Mouse (Mus musculus): Measurements from ENCODE around the gene F9.
"Not testable (repeated sequence)": the region's sequence is repeated elsewhere in the genome, so short reads cannot be mapped to it uniquely, and the experiment has no call there.

Gene F9

GRCm38 (mm10) chrX:59999221-60000083, at the start of gene F9:
TSS of gene F9 (plus strand) at chrX:59999464.
- DNase-seq (ENCODE audit: low spot score): no peak

GRCm38 (mm10) chrX:59969767-59970166, 29.5 kb upstream of the F9 start:
- DNase-seq (ENCODE audit: low spot score): not testable (repeated sequence)

GRCm38 (mm10) chrX:60000084-60000443, 800 bp downstream of the F9 start:
- no peak for DNase-seq (ENCODE audit: low spot score)

- DNase-seq (ENCODE audit: low spot score): no peak
These were observed 2.2 kb downstream of the F9 start for GRCm38 (mm10) chrX:60001461-60001860.

- DNase-seq (ENCODE audit: low spot score): peak; percentile 14
These were observed 13.9 kb downstream of the F9 start for GRCm38 (mm10) chrX:60013084-60013676.

- DNase-seq (ENCODE audit: low spot score): no peak
These were observed 15.3 kb downstream of the F9 start for GRCm38 (mm10) chrX:60014588-60014987.

- no peak for DNase-seq (ENCODE audit: low spot score)
These were observed 21.7 kb downstream of the F9 start for GRCm38 (mm10) chrX:60021007-60021406.

GRCm38 (mm10) chrX:60021595-60021994, 22.3 kb downstream of the F9 start:
- DNase-seq (ENCODE audit: low spot score): no peak

- DNase-seq (ENCODE audit: low spot score): peak; percentile 13
These were observed 27.4 kb downstream of the F9 start for GRCm38 (mm10) chrX:60026654-60027053.

- no peak for DNase-seq (ENCODE audit: low spot score)
These were observed 55.5 kb downstream of the F9 start for GRCm38 (mm10) chrX:60054745-60055144.

GRCm38 (mm10) chrX:60055185-60055584, 55.9 kb downstream of the F9 start:
- no peak for DNase-seq (ENCODE audit: low spot score)

GRCm38 (mm10) chrX:60075359-60075758, 76.1 kb downstream of the F9 start:
- no peak for DNase-seq (ENCODE audit: low spot score)
